Mouse (Mus musculus): ENCODE data around the gene Ccdc77. TPM values are rescaled to one million over a fixed set of nuclear protein-coding genes. Genes with fewer than 3 reads are reported as not detected.
"Not testable (repeated sequence)": the region's sequence is repeated elsewhere in the genome, so short reads cannot be mapped to it uniquely, and the experiment has no call there.

The Ccdc77 gene
- polyA plus RNA-seq, 1 experiment = 59.3 TPM

DNA sequence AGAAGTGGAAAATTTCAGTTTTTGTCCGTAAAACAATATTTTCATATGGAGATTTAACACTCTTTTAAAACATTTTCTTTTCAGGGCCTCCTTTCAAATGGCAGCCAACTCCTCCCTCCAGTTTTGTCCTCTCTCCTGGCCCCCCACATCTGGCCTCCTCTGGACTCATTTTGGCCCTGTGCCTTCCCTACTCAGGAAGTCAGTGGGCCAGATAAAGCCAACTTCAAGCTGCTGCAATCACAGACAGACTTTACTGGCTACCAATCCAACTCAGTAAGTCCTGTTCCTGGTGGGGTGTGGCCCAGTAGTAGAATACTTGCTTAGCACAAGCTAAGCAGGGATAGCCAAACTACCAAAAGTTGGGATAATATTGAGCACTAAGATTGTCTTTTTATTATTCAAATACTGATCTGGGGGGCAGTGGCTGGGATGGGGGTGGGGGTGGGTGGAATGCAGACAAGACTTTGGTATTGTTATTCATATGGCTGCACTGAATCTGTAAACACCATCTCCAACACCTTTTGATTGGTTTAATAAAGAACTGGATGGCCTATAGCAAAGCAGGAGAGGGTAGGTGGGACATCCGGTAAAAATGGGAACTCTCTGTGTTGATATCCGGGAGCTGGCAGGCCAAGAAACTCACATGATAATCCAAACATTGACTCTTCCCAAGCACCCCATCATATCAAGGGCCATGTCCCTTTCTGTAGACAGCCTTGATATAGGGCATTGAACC lies 57.1 kb downstream of the Ccdc77 start:
- 0 out of 2 replicates have a peak overlapping the region, but pooled peaks have one; percentile 31 for H3K9ac ChIP-seq (ENCODE audit: low read depth, poor library complexity, severe bottlenecking)
- no peaks in the 10 kb centered on the region for H3K27me3 ChIP-seq (ENCODE audit: control insufficient read depth, insufficient read depth, low read length, poor library complexity, severe bottlenecking)
- H3K36me3 ChIP-seq (ENCODE audit: control insufficient read depth, insufficient read depth, low read length, poor library complexity, severe bottlenecking) = no peaks in the 10 kb centered on the region
- peak overlapping the region; percentile 89 for H3K27ac ChIP-seq (ENCODE audit: insufficient read depth, low read length)
- no peak overlapping the region for H3K4me3 ChIP-seq (ENCODE audit: low read depth, low read length)
- peaks cover 4% of the 10 kb centered on the region for H3K4me1 ChIP-seq (ENCODE audit: control insufficient read depth, insufficient read depth, low read length)
- no peaks in the 10 kb centered on the region for H3K9me3 ChIP-seq (replicated peaks; ENCODE audit: control insufficient read depth, insufficient read depth, low read length, poor library complexity, severe bottlenecking)
- TF ChIP-seq POLR2A (IDR thresholded peaks at IDR 0.05; ENCODE audit: insufficient read depth, low read length) = no peak
- no peak for TF ChIP-seq CTCF (IDR thresholded peaks at IDR 0.05; ENCODE audit: low read depth, low read length)
- no peak for TF ChIP-seq EP300 (IDR thresholded peaks at IDR 0.05; ENCODE audit: insufficient read depth, low read depth, low read length)

DNA sequence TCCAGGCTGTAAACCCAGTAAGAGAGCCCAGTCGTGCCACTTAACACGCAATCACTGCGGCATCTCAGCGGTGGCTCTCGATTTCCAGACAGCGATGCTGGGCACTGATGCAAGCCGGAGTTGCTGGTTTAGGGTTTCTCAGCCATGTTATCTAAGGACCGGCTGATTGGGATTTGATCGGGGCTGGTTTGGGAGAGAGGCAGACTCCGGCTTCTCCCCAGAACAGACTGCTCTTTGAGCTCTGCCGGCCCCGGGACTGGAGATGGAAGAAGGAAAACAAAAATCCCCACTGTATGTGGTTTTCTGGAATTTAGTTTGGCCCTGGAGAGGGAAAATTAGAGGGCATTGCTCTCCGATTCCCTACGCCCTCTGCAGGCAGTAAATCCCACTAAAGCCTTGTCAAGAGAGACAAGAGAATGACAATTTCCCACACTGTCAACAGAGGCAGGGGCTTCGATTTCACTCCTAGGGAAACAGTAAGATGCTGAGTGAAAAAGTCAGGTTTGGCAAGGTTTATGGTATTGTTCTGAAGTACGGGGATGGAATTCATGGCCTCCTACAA lies 61.3 kb downstream of the Ccdc77 start:
- no peak overlapping the region for H3K27ac ChIP-seq (ENCODE audit: insufficient read depth, low read length)
- peaks cover 2% of the 10 kb centered on the region for H3K4me1 ChIP-seq (ENCODE audit: control insufficient read depth, insufficient read depth, low read length)
- H3K27me3 ChIP-seq (ENCODE audit: control insufficient read depth, insufficient read depth, low read length, poor library complexity, severe bottlenecking) = no peaks in the 10 kb centered on the region
- peak overlapping the region; percentile 35 for H3K4me3 ChIP-seq (ENCODE audit: low read depth, low read length)
- H3K36me3 ChIP-seq (ENCODE audit: control insufficient read depth, insufficient read depth, low read length, poor library complexity, severe bottlenecking) = no peaks in the 10 kb centered on the region
- no peak for TF ChIP-seq POLR2A (IDR thresholded peaks at IDR 0.05; ENCODE audit: insufficient read depth, low read length)
- TF ChIP-seq CTCF (IDR thresholded peaks at IDR 0.05; ENCODE audit: low read depth, low read length) = no peak
- no peak for TF ChIP-seq EP300 (IDR thresholded peaks at IDR 0.05; ENCODE audit: insufficient read depth, low read depth, low read length)
- H3K9ac ChIP-seq (ENCODE audit: low read depth, poor library complexity, severe bottlenecking) = peak overlapping the region; percentile 71
- no peaks in the 10 kb centered on the region for H3K9me3 ChIP-seq (replicated peaks; ENCODE audit: control insufficient read depth, insufficient read depth, low read length, poor library complexity, severe bottlenecking)

DNA sequence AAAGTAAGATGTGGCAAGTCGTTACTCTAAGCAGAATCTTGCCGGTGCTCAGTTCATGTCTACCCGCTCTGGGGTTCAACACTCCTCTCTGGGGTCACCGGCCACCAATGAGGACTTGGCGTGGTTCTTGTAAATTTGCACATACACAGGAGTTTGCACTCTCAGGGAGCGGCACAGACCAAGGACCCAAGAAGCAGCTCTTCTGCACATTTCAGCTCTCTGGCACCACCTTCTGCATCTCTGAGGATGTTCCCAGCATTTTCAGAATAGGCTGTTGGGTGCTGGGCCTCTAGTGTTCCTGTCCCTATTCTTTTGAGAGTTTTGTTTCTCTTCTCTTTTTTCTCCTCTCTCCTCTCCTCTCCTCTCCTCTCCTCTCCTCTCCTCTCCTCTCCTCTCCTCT lies 63.0 kb downstream of the Ccdc77 start:
- Histone ChIP-seq H3K27ac (ENCODE audit: insufficient read depth, low read length) (no peak overlapping the region), H3K27me3 (ENCODE audit: control insufficient read depth, insufficient read depth, low read length, poor library complexity, severe bottlenecking) (no peaks in the 10 kb centered on the region), H3K4me1 (ENCODE audit: control insufficient read depth, insufficient read depth, low read length) (no peaks in the 10 kb centered on the region), H3K4me3 (ENCODE audit: low read depth, low read length) (peak overlapping the region; percentile 20; the same call in 1 of the 2 replicates), H3K9me3 (replicated peaks; ENCODE audit: control insufficient read depth, insufficient read depth, low read length, poor library complexity, severe bottlenecking) (no peaks in the 10 kb centered on the region), H3K9ac (ENCODE audit: low read depth, poor library complexity, severe bottlenecking) (peak overlapping the region; percentile 45), H3K36me3 (ENCODE audit: control insufficient read depth, insufficient read depth, low read length, poor library complexity, severe bottlenecking) (no peaks in the 10 kb centered on the region)
- TF ChIP-seq CTCF (IDR thresholded peaks at IDR 0.05; ENCODE audit: low read depth, low read length) = peak; percentile 73
- TF ChIP-seq EP300 (IDR thresholded peaks at IDR 0.05; ENCODE audit: insufficient read depth, low read depth, low read length) = no peak

DNA sequence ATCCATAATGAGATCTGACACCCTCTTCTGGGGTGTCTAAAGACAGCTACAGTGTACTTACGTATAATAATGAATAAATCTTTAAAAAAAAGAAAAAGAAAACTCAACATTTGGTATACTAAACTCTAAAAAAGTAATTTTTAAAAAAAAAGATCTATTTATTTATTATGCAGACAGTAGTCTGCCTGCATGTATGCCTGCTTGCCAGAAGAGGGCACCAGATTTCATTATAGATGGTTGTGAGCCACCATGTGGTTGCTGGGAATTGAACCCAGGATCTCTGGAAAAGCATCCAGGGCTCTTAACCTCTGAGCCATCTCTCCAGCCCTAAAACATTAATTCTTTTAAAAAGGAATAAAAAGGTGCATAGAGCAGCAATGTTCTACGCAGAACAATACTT lies 67.6 kb downstream of the Ccdc77 start:
- H3K27ac ChIP-seq (ENCODE audit: insufficient read depth, low read length); H3K9ac ChIP-seq (ENCODE audit: low read depth, poor library complexity, severe bottlenecking); H3K9me3 ChIP-seq (replicated peaks; ENCODE audit: control insufficient read depth, insufficient read depth, low read length, poor library complexity, severe bottlenecking); H3K36me3 ChIP-seq (ENCODE audit: control insufficient read depth, insufficient read depth, low read length, poor library complexity, severe bottlenecking); H3K4me3 ChIP-seq (ENCODE audit: low read depth, low read length); H3K27me3 ChIP-seq (ENCODE audit: control insufficient read depth, insufficient read depth, low read length, poor library complexity, severe bottlenecking); H3K4me1 ChIP-seq (ENCODE audit: control insufficient read depth, insufficient read depth, low read length): not testable (repeated sequence)

DNA sequence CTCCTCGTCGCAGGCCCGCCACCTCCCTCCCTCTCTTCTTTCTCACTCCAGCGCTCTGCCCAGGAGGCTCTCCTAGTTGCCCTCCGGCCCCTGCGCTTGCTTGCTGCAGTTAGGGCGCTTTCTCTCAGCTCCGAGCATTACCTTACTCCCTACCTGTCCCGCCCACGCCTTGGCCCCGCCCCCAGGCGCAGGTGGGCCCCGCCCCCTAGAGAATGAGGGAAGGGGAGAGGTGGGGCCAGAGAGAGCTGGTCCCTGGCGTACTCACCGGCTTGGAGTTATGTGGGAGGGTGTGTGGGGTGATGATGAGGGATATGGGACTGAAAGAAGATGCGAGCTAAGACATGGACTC lies 69.4 kb downstream of the Ccdc77 start:
- Histone ChIP-seq H3K4me3 (ENCODE audit: low read depth, low read length) (peak overlapping the region; percentile 64), H3K9ac (ENCODE audit: low read depth, poor library complexity, severe bottlenecking) (peak overlapping the region; percentile 96), H3K4me1 (ENCODE audit: control insufficient read depth, insufficient read depth, low read length) (no peaks in the 10 kb centered on the region), H3K9me3 (replicated peaks; ENCODE audit: control insufficient read depth, insufficient read depth, low read length, poor library complexity, severe bottlenecking) (no peaks in the 10 kb centered on the region), H3K27ac (ENCODE audit: insufficient read depth, low read length) (peak overlapping the region; percentile 52), H3K27me3 (ENCODE audit: control insufficient read depth, insufficient read depth, low read length, poor library complexity, severe bottlenecking) (no peaks in the 10 kb centered on the region), H3K36me3 (ENCODE audit: control insufficient read depth, insufficient read depth, low read length, poor library complexity, severe bottlenecking) (no peaks in the 10 kb centered on the region)
- TF ChIP-seq CTCF (IDR thresholded peaks at IDR 0.05; ENCODE audit: low read depth, low read length) (no peak), POLR2A (IDR thresholded peaks at IDR 0.05; ENCODE audit: insufficient read depth, low read length) (peak; percentile 63), EP300 (IDR thresholded peaks at IDR 0.05; ENCODE audit: insufficient read depth, low read depth, low read length) (0 out of 2 replicates have a peak, but pooled peaks have one; percentile 24)

DNA sequence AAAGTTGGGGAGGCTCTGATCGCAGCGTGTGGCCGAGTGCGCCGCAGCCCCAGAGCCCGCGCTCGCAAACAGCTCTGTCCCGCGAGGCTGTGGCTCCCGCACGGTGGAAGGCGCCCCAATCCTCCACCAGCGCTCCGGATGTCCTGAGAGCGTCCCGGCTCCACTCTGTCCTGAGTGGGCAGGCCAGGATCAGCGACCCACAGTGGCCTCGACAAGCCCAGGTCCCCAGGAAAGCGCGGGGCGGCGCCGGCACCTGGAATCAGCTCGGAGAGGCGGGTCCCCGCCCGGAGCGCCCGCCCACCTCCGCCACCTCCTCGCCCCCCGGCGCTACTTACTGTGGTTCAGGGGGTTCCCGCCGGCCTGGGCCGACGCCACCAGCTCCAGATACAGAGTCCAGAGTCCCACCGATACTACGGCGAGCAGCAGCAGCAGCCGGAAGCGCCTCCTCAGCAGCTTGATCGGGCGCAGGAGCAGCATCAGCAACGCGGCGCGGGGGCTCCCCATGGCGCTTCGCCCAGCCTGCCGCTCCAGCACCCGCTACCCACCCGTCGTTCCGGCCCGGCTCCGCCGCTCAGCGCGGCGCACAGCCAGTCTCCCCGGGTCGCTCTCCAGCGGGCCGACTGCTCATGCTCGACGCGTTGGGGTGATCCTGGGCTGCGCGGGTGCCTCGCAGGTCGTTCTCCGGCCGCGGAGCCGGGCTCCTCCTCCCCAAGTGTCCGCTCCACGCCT lies 70.0 kb downstream of the Ccdc77 start, which contains the start of the genes D330020A13Rik and B4galnt3:
Gene D330020A13Rik, plus strand, starts transcription at position 309 of the 729 bp plus-strand sequence.
Gene B4galnt3, minus strand, starts transcription at position 504 of the 729 bp plus-strand sequence.
- TF ChIP-seq POLR2A (IDR thresholded peaks at IDR 0.05; ENCODE audit: insufficient read depth, low read length) (no peak), EP300 (IDR thresholded peaks at IDR 0.05; ENCODE audit: insufficient read depth, low read depth, low read length) (0 out of 2 replicates have a peak, but pooled peaks have one; percentile 12)
- H3K9me3 ChIP-seq (replicated peaks; ENCODE audit: control insufficient read depth, insufficient read depth, low read length, poor library complexity, severe bottlenecking) = no peaks in the 10 kb centered on the region
- no peaks in the 10 kb centered on the region for H3K27me3 ChIP-seq (ENCODE audit: control insufficient read depth, insufficient read depth, low read length, poor library complexity, severe bottlenecking)
- peak within 1 kb of the TSS; percentile 64 for H3K4me3 ChIP-seq (ENCODE audit: low read depth, low read length)
- no peaks in the 10 kb centered on the region for H3K4me1 ChIP-seq (ENCODE audit: control insufficient read depth, insufficient read depth, low read length)
- peak within 1 kb of the TSS; percentile 96 for H3K9ac ChIP-seq (ENCODE audit: low read depth, poor library complexity, severe bottlenecking)
- H3K27ac ChIP-seq (ENCODE audit: insufficient read depth, low read length) = peak within 1 kb of the TSS; percentile 52
- no peaks in the 10 kb centered on the region for H3K36me3 ChIP-seq (ENCODE audit: control insufficient read depth, insufficient read depth, low read length, poor library complexity, severe bottlenecking)

Measured in ES-Bruce4 (cell line).